Mouse (Mus musculus) MEL (cell line): ENCODE results near the gene Dusp16. TPM values are rescaled to one million over a fixed set of nuclear protein-coding genes. Genes with fewer than 3 reads are reported as not detected.

Experiments used
- DNase-seq: peaks from one replicate; pipeline ENCODE4 v3.0.0; 2011; ENCODE audit warnings: low read depth, low spot score
- H3K27ac ChIP-seq: 2 replicates; pipeline ENCODE4 v1.5.1; 2012; ENCODE audit warnings: low read depth, mild to moderate bottlenecking, control low read depth, low read length, moderate library complexity; ENCODE audit not compliant: control insufficient read depth
- H3K27me3 ChIP-seq, 2 experiments: fragments of 150-350 bp in 1 of 2; sonication (generic) in 1 of 2; 2 replicates each; pipeline ENCODE4 v1.6.1; 2012; ENCODE audit warnings: low read length in 2 of 2, mild to moderate bottlenecking in 2 of 2, improper control_type of control experiment in 1 of 2, moderate library complexity in 1 of 2; ENCODE audit not compliant: insufficient read depth in 2 of 2, control insufficient read depth in 1 of 2
- H3K36me3 ChIP-seq, 2 experiments: 2 replicates each; pipeline ENCODE4 v1.6.1; 2012 to 2014; ENCODE audit warnings: low read length in 2 of 2, improper control_type of control experiment in 1 of 2, inconsistent platforms in 1 of 2, mild to moderate bottlenecking in 1 of 2; ENCODE audit not compliant: insufficient read depth in 2 of 2, control insufficient read depth in 1 of 2
- H3K4me1 ChIP-seq, 2 experiments: fragments of 150-350 bp in 1 of 2; sonication (generic) in 1 of 2; 2 replicates each; pipeline ENCODE4 v1.6.1; 2012; ENCODE audit warnings: low read length in 2 of 2, improper control_type of control experiment in 1 of 2, mild to moderate bottlenecking in 1 of 2; ENCODE audit not compliant: insufficient read depth in 2 of 2, control insufficient read depth in 1 of 2
- H3K4me3 ChIP-seq, 2 experiments: fragments of 150-350 bp in 1 of 2; sonication (generic) in 1 of 2; 2 replicates each; pipeline ENCODE4 v1.5.1; 2012; ENCODE audit warnings: low read depth in 2 of 2, low read length in 2 of 2, mild to moderate bottlenecking in 2 of 2, moderate library complexity in 2 of 2, control low read depth in 1 of 2, improper control_type of control experiment in 1 of 2; ENCODE audit not compliant: control insufficient read depth in 1 of 2, insufficient read depth in 1 of 2
- H3K79me2 ChIP-seq: 2 replicates; pipeline ENCODE4 v1.6.1; 2012; ENCODE audit warnings: mild to moderate bottlenecking, low read length, moderate library complexity; ENCODE audit not compliant: control insufficient read depth, poor library complexity, insufficient read depth
- H3K9ac ChIP-seq: 2 replicates; pipeline ENCODE4 v1.6.1; 2012; ENCODE audit warnings: low read depth, mild to moderate bottlenecking, control low read depth, low read length, moderate library complexity; ENCODE audit not compliant: control insufficient read depth, poor library complexity, severe bottlenecking
- H3K9me3 ChIP-seq: fragments of 150-350 bp; sonication (generic); replicated peaks from 2 replicates; pipeline ENCODE4 v1.6.1; 2012; ENCODE audit warnings: mild to moderate bottlenecking, low read length, improper control_type of control experiment, moderate library complexity; ENCODE audit not compliant: insufficient read depth
- BHLHE40 ChIP-seq: IDR thresholded peaks from 2 replicates; pipeline ENCODE4 v1.6.1; 2012; ENCODE audit warnings: low read depth, mild to moderate bottlenecking, inconsistent platforms, low read length, improper control_type of control experiment, borderline replicate concordance
- CHD2 ChIP-seq: IDR thresholded peaks from 2 replicates; pipeline ENCODE4 v1.6.1; 2011; ENCODE audit warnings: low read length, improper control_type of control experiment
- CTCF ChIP-seq, 3 experiments: IDR thresholded peaks in 2 of 3; conservative IDR thresholded peaks in 1 of 3; 2 replicates each; pipeline ENCODE4 v1.5.1; 2011 to 2012; ENCODE audit warnings: low read length in 3 of 3, low read depth in 2 of 3, mild to moderate bottlenecking in 2 of 3, improper control_type of control experiment in 1 of 3, inconsistent platforms in 1 of 3, mixed read lengths in 1 of 3, moderate library complexity in 1 of 3; ENCODE audit not compliant: control insufficient read depth in 1 of 3, insufficient read depth in 1 of 3, poor library complexity in 1 of 3, severe bottlenecking in 1 of 3
- E2F4 ChIP-seq: IDR thresholded peaks from 2 replicates; pipeline ENCODE4 v1.6.1; 2011; ENCODE audit warnings: low read depth, low read length, improper control_type of control experiment, borderline replicate concordance
- ELF1 ChIP-seq: IDR thresholded peaks from 2 replicates; pipeline ENCODE4 v1.6.1; 2014; ENCODE audit warnings: low read depth, mild to moderate bottlenecking, inconsistent platforms, low read length, improper control_type of control experiment, moderate library complexity
- GABPA ChIP-seq: IDR thresholded peaks from 2 replicates; pipeline ENCODE4 v1.6.1; 2012; ENCODE audit warnings: low read depth, mild to moderate bottlenecking, inconsistent platforms, low read length, improper control_type of control experiment, moderate library complexity
- GATA1 ChIP-seq: IDR thresholded peaks from 2 replicates; pipeline ENCODE4 v1.6.1; 2011; ENCODE audit warnings: low read depth, low read length, improper control_type of control experiment
- MAFK ChIP-seq: IDR thresholded peaks from 2 replicates; pipeline ENCODE4 v1.6.1; 2011; ENCODE audit warnings: low read depth, mild to moderate bottlenecking, low read length, improper control_type of control experiment, borderline replicate concordance
- MAX ChIP-seq: IDR thresholded peaks from 2 replicates; pipeline ENCODE4 v1.6.1; 2011; ENCODE audit warnings: low read length, improper control_type of control experiment
- MEF2A ChIP-seq: IDR thresholded peaks from 2 replicates; pipeline ENCODE4 v1.6.1; 2014; ENCODE audit warnings: low read depth, mild to moderate bottlenecking, inconsistent platforms, low read length, improper control_type of control experiment; ENCODE audit not compliant: poor library complexity, insufficient replicate concordance, severe bottlenecking; ENCODE audit errors: extremely low read depth
- MXI1 ChIP-seq: IDR thresholded peaks from 2 replicates; pipeline ENCODE4 v1.6.1; 2011; ENCODE audit warnings: mild to moderate bottlenecking, low read depth, low read length, improper control_type of control experiment
- MYB ChIP-seq: IDR thresholded peaks from 2 replicates; pipeline ENCODE4 v1.6.1; 2011; ENCODE audit warnings: mild to moderate bottlenecking, low read depth, low read length, improper control_type of control experiment
- NRF1 ChIP-seq: IDR thresholded peaks from 2 replicates; pipeline ENCODE4 v1.6.1; 2014; ENCODE audit warnings: low read depth, mild to moderate bottlenecking, inconsistent platforms, low read length, improper control_type of control experiment, moderate library complexity; ENCODE audit not compliant: poor library complexity, insufficient read depth, severe bottlenecking
- RAD21 ChIP-seq: IDR thresholded peaks from 2 replicates; pipeline ENCODE4 v1.6.1; 2011; ENCODE audit warnings: mild to moderate bottlenecking, low read depth, low read length, improper control_type of control experiment
- TAL1 ChIP-seq: IDR thresholded peaks from 2 replicates; pipeline ENCODE4 v1.6.1; 2012; ENCODE audit warnings: mild to moderate bottlenecking, inconsistent platforms, low read length, moderate library complexity, mixed read lengths
- TCF12 ChIP-seq: IDR thresholded peaks from 2 replicates; pipeline ENCODE4 v1.6.1; 2014; ENCODE audit warnings: low read depth, mild to moderate bottlenecking, inconsistent platforms, low read length, improper control_type of control experiment, moderate library complexity
- USF2 ChIP-seq, 2 experiments: IDR thresholded peaks; 2 replicates each; pipeline ENCODE4 v1.6.1; 2011 to 2012; ENCODE audit warnings: improper control_type of control experiment in 2 of 2, low read length in 2 of 2, borderline replicate concordance in 1 of 2, inconsistent platforms in 1 of 2, low read depth in 1 of 2, mild to moderate bottlenecking in 1 of 2; ENCODE audit not compliant: insufficient read depth in 1 of 2
- ZKSCAN1 ChIP-seq: IDR thresholded peaks from 2 replicates; pipeline ENCODE4 v1.6.1; 2012; ENCODE audit warnings: low read depth, mild to moderate bottlenecking, inconsistent platforms, low read length, improper control_type of control experiment, moderate library complexity
- polyA plus RNA-seq, 2 experiments: library from polyadenylated mRNA; stranded (reverse) in 1 of 2; unstranded in 1 of 2; fragments of >175 nt in 1 of 2; fragments of >200 nt in 1 of 2; gene quantifications; 2 replicates each; pipeline versions ENCODE4 v1.2.1 to v1.2.4; 2012; ENCODE audit warnings: low replicate concordance in 2 of 2, low read depth in 1 of 2; ENCODE audit not compliant: insufficient read length in 2 of 2, insufficient read depth in 1 of 2, missing spikeins in 1 of 2
- total RNA-seq: library from RNA; depleted of rRNA; stranded (reverse); fragments of 300-350 nt; gene quantifications from 2 replicates; pipeline ENCODE4 v1.2.3, GENCODE M21; 2012

Gene Dusp16
- total and polyA plus RNA-seq, 3 experiments, result 1.9 to 6.9 TPM; not detected in 1

DNA sequence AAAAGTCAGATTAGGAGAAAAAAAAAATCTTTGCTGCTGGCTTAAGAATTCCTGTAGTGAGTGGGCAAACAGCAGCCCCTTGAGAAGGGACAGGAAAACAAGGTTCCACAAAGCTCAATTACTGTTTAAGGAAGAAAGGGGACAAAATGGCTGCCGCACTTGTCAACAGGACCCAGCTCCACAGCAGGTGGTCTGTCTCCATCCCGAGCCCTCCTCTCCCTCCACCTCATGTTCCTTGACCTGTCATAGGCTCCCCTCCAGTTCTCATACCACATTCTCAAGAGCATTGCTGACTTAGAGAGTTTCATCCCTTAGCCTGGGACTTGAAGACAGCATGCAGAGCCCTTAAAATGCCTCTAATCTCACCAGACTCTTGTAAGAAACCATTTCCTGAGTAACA is 30.6 kb downstream of the Dusp16 start:
- TF ChIP-seq MAX, result no peak
- TF ChIP-seq MYB, result no peak
- TF ChIP-seq BHLHE40, result no peak
- no peak for TF ChIP-seq TCF12
- no peak for TF ChIP-seq TAL1
- no peak for TF ChIP-seq USF2 (IDR thresholded peaks at IDR 0.05; ENCODE audit: borderline replicate concordance in 1 of 2, insufficient read depth in 1 of 2, low read depth in 1 of 2, low read length in 2 of 2)
- no peak for TF ChIP-seq CHD2
- DNase-seq, result no peak
- Histone ChIP-seq H3K9me3 (no peaks in the 10 kb centered on the region), H3K36me3 (no peaks in the 10 kb centered on the region), H3K79me2 (no peaks in the 10 kb centered on the region; the same call in 1 of the 2 replicates), H3K27me3 (no peaks in the 10 kb centered on the region), H3K9ac (no peak overlapping the region), H3K4me3 (no peak overlapping the region), H3K27ac (no peak overlapping the region), H3K4me1 (no peaks in the 10 kb centered on the region)

DNA sequence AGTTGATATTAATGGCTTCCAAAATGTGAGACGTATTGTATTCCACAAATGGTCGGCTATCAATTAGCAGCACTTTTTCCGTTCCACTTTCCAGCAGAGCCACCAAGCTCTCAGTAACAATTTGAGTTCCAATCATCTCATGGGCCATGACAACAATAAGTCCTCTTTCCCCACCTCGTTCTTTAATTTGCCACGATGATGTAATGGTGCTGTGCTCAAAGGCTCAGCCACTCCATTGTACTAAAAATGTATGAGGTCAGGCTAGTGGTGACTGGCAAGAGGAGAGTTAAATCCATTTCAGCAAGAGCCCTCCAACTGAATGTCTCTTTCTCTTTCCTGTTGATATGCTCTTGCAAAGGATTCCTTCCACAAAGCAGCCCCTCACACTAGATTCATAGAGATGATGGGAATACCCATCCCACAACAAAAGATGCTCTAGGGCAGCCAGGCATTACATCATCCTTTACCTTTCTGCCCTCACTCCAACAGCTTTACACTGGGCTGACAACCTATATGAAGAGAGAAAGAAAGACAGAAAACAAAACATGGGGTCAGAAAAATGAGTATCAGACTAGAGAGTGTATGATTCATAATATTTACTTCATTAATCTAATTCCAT is 31.4 kb downstream of the Dusp16 start:
- no peaks in the 10 kb centered on the region; the same call in 1 of the 2 replicates for H3K79me2 ChIP-seq
- H3K9me3 ChIP-seq, result no peaks in the 10 kb centered on the region
- H3K27ac ChIP-seq, result no peak overlapping the region
- H3K9ac ChIP-seq, result no peak overlapping the region
- H3K4me3 ChIP-seq, result no peak overlapping the region
- DNase-seq, result no peak
- no peaks in the 10 kb centered on the region for H3K27me3 ChIP-seq
- TF ChIP-seq CTCF (IDR thresholded peaks at IDR 0.05 in 2 of 3, conservative IDR thresholded peaks at IDR 0.05 in 1 of 3; ENCODE audit: control insufficient read depth in 1 of 3, insufficient read depth in 1 of 3, low read depth in 2 of 3, low read length in 3 of 3, poor library complexity in 1 of 3, severe bottlenecking in 1 of 3) (no peak), GABPA (no peak), MAFK (no peak), TCF12 (no peak), MYB (no peak), ELF1 (no peak), MEF2A (no peak), GATA1 (no peak), MAX (no peak), E2F4 (no peak), RAD21 (no peak), ZKSCAN1 (no peak), USF2 (IDR thresholded peaks at IDR 0.05; ENCODE audit: borderline replicate concordance in 1 of 2, insufficient read depth in 1 of 2, low read depth in 1 of 2, low read length in 2 of 2) (no peak), NRF1 (no peak), MXI1 (no peak)
- H3K4me1 ChIP-seq, result no peaks in the 10 kb centered on the region
- no peaks in the 10 kb centered on the region for H3K36me3 ChIP-seq
